Mouse (Mus musculus): ENCODE data around the gene Zfp2. TPM values are rescaled to one million over a fixed set of nuclear protein-coding genes. Genes with fewer than 3 reads are reported as not detected.

The Zfp2 gene
- polyA plus RNA-seq, 1 experiment from 2014 or later: 53.6 TPM

- H3K9ac ChIP-seq (replicated peaks): no peak overlapping the region
- no peak for ATAC-seq (replicated peaks)
- no peaks in the 10 kb centered on the region for H3K27me3 ChIP-seq
- peaks cover 49% of the 10 kb centered on the region for H3K36me3 ChIP-seq
- H3K27ac ChIP-seq (replicated peaks): no peak overlapping the region
- H3K4me3 ChIP-seq: no peak overlapping the region; the same call in 1 of the 2 replicates
- H3K4me1 ChIP-seq: peaks cover 13% of the 10 kb centered on the region
- WGBS: 91% methylated on average over 3 of the region's 3 CpGs
- H3K9me3 ChIP-seq: peaks cover 26% of the 10 kb centered on the region
- no peak overlapping the region for H3K4me2 ChIP-seq (replicated peaks)
Measured at GRCm38 (mm10) chr11:50914461-50914860, 1.5 kb downstream of the Zfp2 start.

GRCm38 (mm10) chr11:50913301-50913700, 2.7 kb downstream of the Zfp2 start:
- Histone ChIP-seq H3K4me2 (replicated peaks) (no peak overlapping the region), H3K27ac (replicated peaks) (no peak overlapping the region), H3K9ac (replicated peaks) (no peak overlapping the region), H3K4me3 (no peak overlapping the region), H3K27me3 (no peaks in the 10 kb centered on the region), H3K36me3 (peaks cover 61% of the 10 kb centered on the region), H3K9me3 (peaks cover 28% of the 10 kb centered on the region), H3K4me1 (peaks cover 13% of the 10 kb centered on the region)
- WGBS: 96% methylated on average over 1 of the region's 1 CpGs
- ATAC-seq (replicated peaks): no peak

- 89% methylated on average over 5 of the region's 5 CpGs for WGBS
- Histone ChIP-seq H3K4me3 (no peak overlapping the region), H3K9me3 (peaks cover 64% of the 10 kb centered on the region), H3K27ac (replicated peaks) (no peak overlapping the region), H3K9ac (replicated peaks) (no peak overlapping the region), H3K36me3 (peaks cover 98% of the 10 kb centered on the region), H3K27me3 (no peaks in the 10 kb centered on the region), H3K4me1 (no peaks in the 10 kb centered on the region), H3K4me2 (replicated peaks) (no peak overlapping the region)
- ATAC-seq (replicated peaks): no peak
Measured at GRCm38 (mm10) chr11:50908136-50908535, 7.8 kb downstream of the Zfp2 start.

GRCm38 (mm10) chr11:50897359-50897758, 18.6 kb downstream of the Zfp2 start:
- no peak overlapping the region for H3K4me2 ChIP-seq (replicated peaks)
- H3K9ac ChIP-seq (replicated peaks): no peak overlapping the region
- peaks cover 65% of the 10 kb centered on the region for H3K36me3 ChIP-seq
- no peaks in the 10 kb centered on the region for H3K27me3 ChIP-seq
- H3K9me3 ChIP-seq: peaks cover 62% of the 10 kb centered on the region
- no peaks in the 10 kb centered on the region for H3K4me1 ChIP-seq
- H3K27ac ChIP-seq (replicated peaks): no peak overlapping the region
- H3K4me3 ChIP-seq: no peak overlapping the region
- ATAC-seq (replicated peaks): no peak
- 83% methylated on average over 1 of the region's 1 CpGs for WGBS

GRCm38 (mm10) chr11:50892441-50892840, 23.5 kb downstream of the Zfp2 start:
- Histone ChIP-seq H3K9me3 (peaks cover 17% of the 10 kb centered on the region), H3K36me3 (peaks cover 17% of the 10 kb centered on the region; the same call in 1 of the 2 replicates), H3K4me1 (no peaks in the 10 kb centered on the region), H3K27me3 (no peaks in the 10 kb centered on the region), H3K27ac (replicated peaks) (no peak overlapping the region), H3K9ac (replicated peaks) (no peak overlapping the region), H3K4me2 (replicated peaks) (no peak overlapping the region), H3K4me3 (no peak overlapping the region)
- no peak for ATAC-seq (replicated peaks)
- WGBS: 55% methylated on average over 2 of the region's 2 CpGs

- peak within 1 kb of the TSS; percentile 82 for H3K27ac ChIP-seq (replicated peaks)
- H3K9ac ChIP-seq (replicated peaks): peak within 1 kb of the TSS; percentile 56
- H3K4me2 ChIP-seq (replicated peaks): peak within 1 kb of the TSS; percentile 67
- H3K27me3 ChIP-seq: no peaks in the 10 kb centered on the region
- peak; percentile 97 for ATAC-seq (replicated peaks)
- 5% methylated on average over 26 of the region's 26 CpGs for WGBS
- peaks cover 11% of the 10 kb centered on the region for H3K4me1 ChIP-seq
- H3K36me3 ChIP-seq: peaks cover 13% of the 10 kb centered on the region
- H3K9me3 ChIP-seq: 0 out of 2 replicates have a peak, but pooled peaks cover 2% of the 10 kb centered on the region
- H3K4me3 ChIP-seq: peak within 1 kb of the TSS; percentile 47
Measured at GRCm38 (mm10) chr11:50887390-50888128, 28.4 kb downstream of the Zfp2 start, which contains the start of gene Zfp454. Gene Zfp454, minus strand, starts transcription at chr11:50887651.

GRCm38 (mm10) chr11:50886933-50887293, 29.1 kb downstream of the Zfp2 start:
- Histone ChIP-seq H3K36me3 (peaks cover 19% of the 10 kb centered on the region), H3K9me3 (0 out of 2 replicates have a peak, but pooled peaks cover 2% of the 10 kb centered on the region), H3K4me2 (replicated peaks) (peak overlapping the region; percentile 67), H3K4me3 (peak overlapping the region; percentile 47), H3K27ac (replicated peaks) (peak overlapping the region; percentile 82), H3K27me3 (no peaks in the 10 kb centered on the region), H3K4me1 (peaks cover 11% of the 10 kb centered on the region), H3K9ac (replicated peaks) (peak overlapping the region; percentile 56)
- 21% methylated on average over 10 of the region's 10 CpGs for WGBS
- ATAC-seq (replicated peaks): peak; percentile 39

- H3K4me3 ChIP-seq: peak overlapping the region; percentile 47
- no peaks in the 10 kb centered on the region for H3K27me3 ChIP-seq
- H3K27ac ChIP-seq (replicated peaks): no peak overlapping the region
- peaks cover 11% of the 10 kb centered on the region for H3K4me1 ChIP-seq
- H3K9me3 ChIP-seq: no peaks in the 10 kb centered on the region
- ATAC-seq (replicated peaks): no peak
- 35% methylated on average over 8 of the region's 8 CpGs for WGBS
- peaks cover 19% of the 10 kb centered on the region for H3K36me3 ChIP-seq
- peak overlapping the region; percentile 56 for H3K9ac ChIP-seq (replicated peaks)
- peak overlapping the region; percentile 67 for H3K4me2 ChIP-seq (replicated peaks)
Measured at GRCm38 (mm10) chr11:50886231-50886932, 29.6 kb downstream of the Zfp2 start.

GRCm38 (mm10) chr11:50883756-50884155, 32.2 kb downstream of the Zfp2 start:
- Histone ChIP-seq H3K9me3 (no peaks in the 10 kb centered on the region), H3K27me3 (no peaks in the 10 kb centered on the region), H3K9ac (replicated peaks) (no peak overlapping the region), H3K4me2 (replicated peaks) (no peak overlapping the region), H3K4me3 (no peak overlapping the region), H3K4me1 (peaks cover 11% of the 10 kb centered on the region), H3K36me3 (peaks cover 41% of the 10 kb centered on the region), H3K27ac (replicated peaks) (no peak overlapping the region)
- whole genome bisulfite sequencing: 90% methylated on average over 3 of the region's 3 CpGs
- no peak for ATAC-seq (replicated peaks)

- Histone ChIP-seq H3K9me3 (0 out of 2 replicates have a peak, but pooled peaks cover 4% of the 10 kb centered on the region), H3K36me3 (peaks cover 82% of the 10 kb centered on the region), H3K4me2 (replicated peaks) (no peak overlapping the region), H3K4me1 (no peaks in the 10 kb centered on the region), H3K4me3 (no peak overlapping the region), H3K27ac (replicated peaks) (no peak overlapping the region), H3K9ac (replicated peaks) (no peak overlapping the region), H3K27me3 (no peaks in the 10 kb centered on the region)
- 95% methylated on average over 3 of the region's 3 CpGs for WGBS
- ATAC-seq (replicated peaks): no peak
Measured at GRCm38 (mm10) chr11:50878641-50879040, 37.3 kb downstream of the Zfp2 start.

GRCm38 (mm10) chr11:50850989-50851601, 64.9 kb downstream of the Zfp2 start:
- Histone ChIP-seq H3K4me3 (peak overlapping the region; percentile 41), H3K9ac (replicated peaks) (peak overlapping the region; percentile 41), H3K36me3 (no peaks in the 10 kb centered on the region), H3K27ac (replicated peaks) (no peak overlapping the region), H3K4me1 (peaks cover 13% of the 10 kb centered on the region), H3K27me3 (peaks cover 49% of the 10 kb centered on the region), H3K9me3 (no peaks in the 10 kb centered on the region), H3K4me2 (replicated peaks) (peak overlapping the region; percentile 88)
- ATAC-seq (replicated peaks): peak; percentile 19; the same call in 1 of the 2 replicates
- under 1% methylated on average over 72 of the region's 72 CpGs for WGBS

GRCm38 (mm10) chr11:50850177-50850735, 65.7 kb downstream of the Zfp2 start, which contains the start of gene Grm6:
Gene Grm6, plus strand, starts transcription at chr11:50850685.
- H3K27me3 ChIP-seq: peaks cover 49% of the 10 kb centered on the region
- H3K4me3 ChIP-seq: peak within 1 kb of the TSS; percentile 41
- no peak for ATAC-seq (replicated peaks)
- H3K9ac ChIP-seq (replicated peaks): peak within 1 kb of the TSS; percentile 41
- no peaks in the 10 kb centered on the region for H3K36me3 ChIP-seq
- H3K4me2 ChIP-seq (replicated peaks): peak within 1 kb of the TSS; percentile 88
- under 1% methylated on average over 11 of the region's 11 CpGs for WGBS
- peaks cover 13% of the 10 kb centered on the region for H3K4me1 ChIP-seq
- H3K9me3 ChIP-seq: no peaks in the 10 kb centered on the region
- H3K27ac ChIP-seq (replicated peaks): no peak within 1 kb of the TSS
